Mouse (Mus musculus) kidney, adult 2 months (tissue): ENCODE data around the gene Kiss1r.

Experiments
- CTCF ChIP-seq: fragments of 200-500 bp; conservative IDR thresholded peaks from 2 replicates; pipeline ENCODE4 v1.5.1; 2011; ENCODE audit warnings: low read depth, mild to moderate bottlenecking, control low read depth, low read length, moderate library complexity, mixed read lengths; ENCODE audit not compliant: insufficient read depth, insufficient read length
- POLR2A ChIP-seq: fragments of 200-500 bp; IDR thresholded peaks from one replicate; pipeline ENCODE4 v1.6.1; 2011; ENCODE audit warnings: low read depth, low read length, control low read depth

- TF ChIP-seq POLR2A (no peak), CTCF (no peak)
These were observed 34.8 kb upstream of the Kiss1r start for GRCm38 (mm10) chr10:79881981-79882380.
